ENCODE assay signal across 8 mouse cellular contexts in the genomic region with DNA sequence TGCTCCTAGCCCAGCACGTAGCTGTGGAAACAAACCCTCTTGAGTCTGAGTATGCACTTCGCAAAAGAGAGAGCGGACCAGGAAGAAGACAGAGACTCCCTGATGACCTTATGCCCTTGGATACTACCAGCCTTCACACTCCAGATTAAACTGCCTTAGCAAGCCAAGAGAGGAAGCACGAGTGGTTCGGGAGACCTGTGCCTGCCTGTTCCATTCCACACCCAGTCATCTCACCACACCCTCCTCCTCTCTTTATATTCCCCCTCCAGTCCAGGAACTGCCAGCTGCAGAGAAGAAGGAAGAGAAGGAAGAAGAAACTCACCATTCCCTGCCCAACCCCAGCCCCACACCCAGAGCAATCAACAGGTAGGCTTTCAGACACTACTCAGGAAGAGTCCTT. TPM values are rescaled to one million over a fixed set of nuclear protein-coding genes. Genes with fewer than 3 reads are reported as not detected.
A peak's percentile ranks its signal among the peaks of the same experiment; 100 is the strongest.
DNase-seq lines count a peak whose midpoint lies in the region; ATAC-seq and TF ChIP-seq lines count a peak whose summit lies in the region.

Ckmt1 (plus strand) TSS at position 221 of the 400 bp plus-strand sequence.

- intact Hi-C loops in heart, postnatal 36 days (cut with DNase I) = loop anchor here (5.0 kb wide), 1 partner anchor 85 kb away; the partner anchor contains the start of gene Trp53bp1

- peaks cover 47% of the 10 kb centered on the region for H3K27me3 ChIP-seq in heart, embryonic 15.5 days
- H3K27me3 ChIP-seq in hindbrain, postnatal 0 days (ENCODE audit: insufficient read depth, low read length) = no peaks in the 10 kb centered on the region
- H3K27me3 ChIP-seq in liver, embryonic 15.5 days = peaks cover 72% of the 10 kb centered on the region

- H3K9me3 ChIP-seq in heart, embryonic 15.5 days (replicated peaks) = no peaks in the 10 kb centered on the region
- no peaks in the 10 kb centered on the region for H3K9me3 ChIP-seq in hindbrain, postnatal 0 days (ENCODE audit: low read length)
- no peaks in the 10 kb centered on the region for H3K9me3 ChIP-seq in liver, embryonic 15.5 days (replicated peaks)

- no peaks in the 10 kb centered on the region for H3K36me3 ChIP-seq in heart, embryonic 15.5 days
- H3K36me3 ChIP-seq in hindbrain, postnatal 0 days (ENCODE audit: insufficient read depth, low read length) = no peaks in the 10 kb centered on the region
- H3K36me3 ChIP-seq in liver, embryonic 15.5 days (replicated peaks) = no peaks in the 10 kb centered on the region

- H3K27ac ChIP-seq in heart, embryonic 15.5 days = no peak within 1 kb of the TSS
- H3K27ac ChIP-seq in hindbrain, postnatal 0 days = peak within 1 kb of the TSS; percentile 88
- H3K27ac ChIP-seq in liver, embryonic 15.5 days (replicated peaks) = no peak within 1 kb of the TSS

- peak within 1 kb of the TSS; percentile 14; the same call in 1 of the 2 replicates for H3K4me3 ChIP-seq in heart, embryonic 15.5 days
- peak within 1 kb of the TSS; percentile 53 for H3K4me3 ChIP-seq in hindbrain, postnatal 0 days (ENCODE audit: low read length)
- no peak within 1 kb of the TSS for H3K4me3 ChIP-seq in liver, embryonic 15.5 days (replicated peaks)

- H3K4me2 ChIP-seq in heart, embryonic 15.5 days = peak within 1 kb of the TSS; percentile 24
- peak within 1 kb of the TSS; percentile 64 for H3K4me2 ChIP-seq in hindbrain, postnatal 0 days (ENCODE audit: low read depth, low read length)
- peak within 1 kb of the TSS; percentile 32; the same call in 1 of the 2 replicates for H3K4me2 ChIP-seq in liver, embryonic 15.5 days

- no peak within 1 kb of the TSS for H3K9ac ChIP-seq in heart, embryonic 15.5 days
- peak within 1 kb of the TSS; percentile 69 for H3K9ac ChIP-seq in hindbrain, postnatal 0 days (replicated peaks; ENCODE audit: low read length)
- H3K9ac ChIP-seq in liver, embryonic 15.5 days = no peak within 1 kb of the TSS

- no peak for TF ChIP-seq CTCF in brain, embryonic 14.5 days (IDR thresholded peaks at IDR 0.05; ENCODE audit: borderline replicate concordance, extremely low read depth, insufficient read depth, insufficient read length)
- no peak for TF ChIP-seq CTCF in hindbrain, postnatal 0 days (IDR thresholded peaks at IDR 0.05; ENCODE audit: low read depth)

- H3K4me1 ChIP-seq in heart, embryonic 15.5 days (replicated peaks) = peaks cover 18% of the 10 kb centered on the region
- H3K4me1 ChIP-seq in hindbrain, postnatal 0 days (ENCODE audit: insufficient read depth, low read length) = peaks cover 6% of the 10 kb centered on the region
- peaks cover 20% of the 10 kb centered on the region for H3K4me1 ChIP-seq in liver, embryonic 15.5 days (replicated peaks)

- 52% methylated on average over 5 of the region's 5 CpGs for WGBS in heart, embryonic 15.5 days
- 62% methylated on average over 5 of the region's 5 CpGs for WGBS in hindbrain, postnatal 0 days
- 42% methylated on average over 5 of the region's 5 CpGs for WGBS in liver, embryonic 15.5 days (ENCODE audit: insufficient replicate concordance)

- no peak for DNase-seq in heart, postnatal 36 days
- no peak for DNase-seq in brain, embryonic 14.5 days (ENCODE audit: low read depth)
- no peak for DNase-seq in hindbrain, postnatal 0 days (ENCODE audit: low spot score)
- DNase-seq in spleen, postnatal 4 days (ENCODE audit: low spot score in 2 of 2) = no peak
- DNase-seq in c-Kit-positive CD71-positive TER-119-positive erythroid progenitor cells, embryonic 14.5 days (ENCODE audit: low spot score) = no peak
- no peak for DNase-seq in right cerebral cortex, postnatal 25 days

- ATAC-seq in heart, embryonic 15.5 days (replicated peaks; ENCODE audit: insufficient number of reproducible peaks, insufficient read depth, low FRiP score, low read depth) = no peak
- no peak for ATAC-seq in hindbrain, postnatal 0 days
- ATAC-seq in liver, embryonic 15.5 days (ENCODE audit: insufficient read depth) = no peak

- TF ChIP-seq POLR2A in brain, embryonic 14.5 days (IDR thresholded peaks at IDR 0.05; ENCODE audit: borderline replicate concordance, extremely low read depth, insufficient read depth, insufficient read length, poor library complexity, severe bottlenecking) = no peak

RNA-seq across cellular contexts. Expression of gene Ckmt1, which starts in this region (rescaled TPM):
- polyA plus RNA-seq in heart, embryonic 15.5 days (2015; fragmentation: Nextera tagmentation; extraction: Ambion mirVana) = 0.88 and 2.4 TPM in 2 replicates
- 1 to 10 TPM; 1.5 to 1.9 TPM for total RNA-seq in heart, postnatal 36 days (2021)
- polyA plus RNA-seq in brain, embryonic 14.5 days (2012; rRNA removed) = 39.0 and 49.9 TPM in 2 replicates
- total RNA-seq in hindbrain, postnatal 0 days (2014; rRNA removed) = 139 and 161 TPM in 2 replicates
- polyA plus RNA-seq in hindbrain, postnatal 0 days (2015; fragmentation: Nextera tagmentation; extraction: Ambion mirVana) = 167 and 168 TPM in 2 replicates
- polyA plus RNA-seq in liver, embryonic 15.5 days (2015; fragmentation: Nextera tagmentation; extraction: Ambion mirVana) = 0.46 and 0.68 TPM in 2 replicates

Comparison
In these comparisons a context has a peak if more than half of its experiments do, and no peak if none do; other contexts are left out.
1. RNA of gene Ckmt1 (total RNA-seq): 139 to 161 TPM in hindbrain, postnatal 0 days; 1.5 to 1.9 TPM in heart, postnatal 36 days; every median in the first group is over 10 times any median in the second.
2. RNA of gene Ckmt1 (polyA plus RNA-seq): 167 to 168 TPM in hindbrain, postnatal 0 days and 39.0 to 49.9 TPM in brain, embryonic 14.5 days; 0.88 to 2.4 TPM in heart, embryonic 15.5 days and 0.46 to 0.68 TPM in liver, embryonic 15.5 days; every median in the first group is over 10 times any median in the second.
3. Peak in every context shown above with its lines, with median percentiles within 50 percentile points of each other: H3K4me2 ChIP-seq.